Mouse (Mus musculus) brain, embryonic 14.5 days (tissue): ENCODE results near the gene Ror2. TPM values are rescaled to one million over a fixed set of nuclear protein-coding genes. Genes with fewer than 3 reads are reported as not detected.

Experiments used
- DNase-seq: peaks from one replicate; pipeline ENCODE4 v3.0.0-alpha.2; 2011; ENCODE audit warnings: low read depth
- CTCF ChIP-seq: fragments of 200-500 bp; IDR thresholded peaks from 2 replicates; pipeline ENCODE4 v1.5.1; 2012; ENCODE audit warnings: inconsistent platforms, mild to moderate bottlenecking, moderate library complexity, borderline replicate concordance; ENCODE audit not compliant: insufficient read depth, insufficient read length; ENCODE audit errors: extremely low read depth
- POLR2A ChIP-seq: fragments of 200-500 bp; IDR thresholded peaks from 2 replicates; pipeline ENCODE4 v1.6.1; 2012; ENCODE audit warnings: mild to moderate bottlenecking, inconsistent platforms, borderline replicate concordance; ENCODE audit not compliant: poor library complexity, insufficient read depth, insufficient read length, severe bottlenecking; ENCODE audit errors: extremely low read depth
- polyA plus RNA-seq: library from polyadenylated mRNA; depleted of rRNA; stranded (reverse); fragments of >200 nt; gene quantifications from 2 replicates; pipeline ENCODE4 v1.2.3, GENCODE M21; 2012

Gene Ror2
- polyA plus RNA-seq, 1 experiment: 7.4 TPM

DNA sequence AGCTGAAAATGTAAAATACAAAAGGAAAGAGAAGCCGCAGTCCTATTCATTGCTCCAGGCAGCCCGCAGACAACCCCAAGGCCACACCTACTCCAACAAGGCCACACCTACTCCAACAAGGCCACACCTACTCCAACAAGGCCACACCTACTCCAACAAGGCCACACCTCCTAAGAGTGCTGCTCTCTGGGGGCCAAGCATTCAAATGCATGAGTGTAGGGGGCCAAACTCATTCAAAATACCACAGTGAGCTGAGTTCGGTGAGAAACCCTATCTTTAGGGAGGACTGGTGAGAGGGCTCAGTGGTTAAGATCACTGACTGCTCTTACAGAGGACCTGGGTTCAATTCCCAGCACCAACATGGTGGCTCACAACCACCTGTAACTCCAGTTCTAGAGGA is 60.0 kb downstream of the Ror2 start:
- TF ChIP-seq POLR2A: no peak
- no peak for TF ChIP-seq CTCF
- no peak for DNase-seq

DNA sequence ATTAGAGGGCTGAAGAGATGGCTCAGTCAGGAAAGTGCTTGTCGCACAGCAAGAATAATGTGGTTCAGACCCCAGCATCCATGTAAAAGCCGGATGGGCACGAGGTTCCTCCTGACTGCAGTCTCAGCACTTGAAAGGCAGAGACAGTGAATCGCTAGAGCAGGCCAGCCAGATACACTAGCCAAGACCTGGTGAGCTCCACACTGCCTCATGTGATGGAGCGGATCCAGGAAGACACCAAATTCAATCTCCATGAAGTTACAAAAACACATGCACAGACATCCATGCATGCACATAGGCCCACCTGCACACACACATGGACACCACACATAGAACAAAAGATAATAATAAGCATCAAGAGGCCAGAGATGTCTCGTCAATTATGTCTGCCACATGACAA is 64.7 kb downstream of the Ror2 start:
- no peak for TF ChIP-seq POLR2A
- TF ChIP-seq CTCF: no peak
- DNase-seq: no peak

DNA sequence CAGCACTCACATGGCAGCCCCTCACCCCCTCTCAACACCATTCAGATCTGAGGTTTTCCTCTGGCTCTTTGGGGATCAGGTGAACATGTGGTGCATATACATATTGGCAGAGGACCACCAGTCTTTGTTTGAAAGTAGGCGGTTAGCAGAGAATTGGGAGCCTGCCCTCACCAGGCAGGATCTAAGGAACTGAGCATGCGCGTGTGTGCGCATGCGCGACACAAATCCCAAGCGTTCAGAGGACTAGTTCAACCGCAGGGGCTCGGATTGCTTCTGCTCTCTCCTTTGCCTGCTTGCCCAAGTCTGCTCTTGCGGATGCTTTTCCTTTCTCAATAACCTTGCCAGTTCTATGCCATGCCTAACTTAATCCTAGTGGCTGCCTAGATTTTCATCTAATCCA is 66.0 kb downstream of the Ror2 start:
- no peak for DNase-seq
- TF ChIP-seq POLR2A: no peak
- no peak for TF ChIP-seq CTCF

- TF ChIP-seq CTCF (no peak), POLR2A (no peak)
- no peak for DNase-seq
Measured at GRCm38 (mm10) chr13:53219391-53219790, 66.5 kb downstream of the Ror2 start.

GRCm38 (mm10) chr13:53217396-53217975 is 68.4 kb downstream of the Ror2 start:
- no peak for TF ChIP-seq CTCF
- no peak for TF ChIP-seq POLR2A
- DNase-seq: no peak

GRCm38 (mm10) chr13:53211971-53212733 is 73.8 kb downstream of the Ror2 start:
- no peak for TF ChIP-seq POLR2A
- TF ChIP-seq CTCF: no peak

GRCm38 (mm10) chr13:53208556-53208955 is 77.4 kb downstream of the Ror2 start:
- peak; percentile 58 for DNase-seq
- TF ChIP-seq POLR2A (no peak), CTCF (no peak)

More at GRCm38 (mm10) chr13:53211971-53212733, 73.8 kb downstream of the Ror2 start:
- peak; percentile 81 for DNase-seq

DNA sequence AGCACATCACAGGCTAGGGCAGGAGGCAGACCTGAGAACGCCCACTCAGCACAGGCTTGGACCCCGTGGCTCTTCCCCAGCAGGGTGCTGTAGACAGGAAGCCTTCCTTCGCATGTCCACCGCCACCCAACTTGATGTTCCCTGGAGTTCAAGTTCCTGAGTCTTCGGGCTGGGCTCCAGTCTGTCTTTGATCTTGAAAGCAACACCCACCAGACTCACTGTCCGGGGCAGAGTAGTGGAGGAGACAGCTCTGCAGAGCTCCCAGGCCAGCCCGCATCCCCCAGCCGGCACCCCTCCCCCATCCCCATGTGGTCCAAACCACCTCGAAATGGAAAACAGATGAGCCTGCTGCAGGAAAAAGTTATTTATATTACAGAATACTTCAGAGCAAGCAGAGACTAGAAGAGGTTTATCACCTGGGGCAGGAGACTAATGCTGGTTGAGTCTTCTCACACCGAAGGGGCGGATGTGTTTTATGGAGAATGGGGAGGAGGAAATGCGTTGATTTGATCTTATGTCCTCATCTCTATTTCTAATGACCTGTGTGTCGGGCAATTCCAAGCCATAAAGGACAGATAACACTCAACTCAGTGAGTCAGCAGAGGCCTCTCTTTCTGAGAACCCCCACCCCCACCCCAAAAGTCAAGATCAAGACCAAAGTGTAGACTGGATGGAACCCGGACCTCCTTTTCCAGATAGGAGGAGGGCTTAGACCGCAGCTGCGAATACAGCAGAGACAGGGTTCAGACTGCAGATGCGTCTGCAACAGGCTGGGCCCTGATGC is 80.6 kb downstream of the Ror2 start:
- TF ChIP-seq POLR2A (no peak), CTCF (no peak)
- DNase-seq: peak; percentile 23

DNA sequence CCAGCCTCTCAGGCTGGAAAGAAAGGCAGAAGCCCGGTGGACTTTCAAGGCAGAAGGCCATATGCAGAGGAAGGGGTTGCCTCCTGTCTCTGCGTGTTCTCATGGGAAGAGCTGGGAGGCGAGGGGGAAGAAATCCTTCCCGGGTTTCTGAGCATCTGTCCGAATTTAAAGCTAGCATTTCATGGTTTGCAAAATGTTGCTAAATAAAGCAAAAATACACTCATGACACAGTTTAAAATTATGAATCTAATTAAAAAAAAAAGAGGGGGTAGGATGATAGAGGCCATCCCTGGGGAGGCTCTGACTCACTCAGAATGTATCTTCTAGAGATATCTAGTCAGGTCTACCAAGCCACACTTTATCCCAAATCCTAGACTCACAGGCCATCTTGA is 83.5 kb downstream of the Ror2 start:
- no peak for DNase-seq
- TF ChIP-seq CTCF (no peak), POLR2A (no peak)

GRCm38 (mm10) chr13:53201628-53202438 is 84.1 kb downstream of the Ror2 start:
- DNase-seq: peak; percentile 73
- TF ChIP-seq CTCF (no peak), POLR2A (no peak)
